Mouse (Mus musculus) heart, postnatal 0 days (tissue): ENCODE data around the gene Akt2.

Experiments used
- CTCF ChIP-seq: IDR thresholded peaks from 2 replicates; pipeline ENCODE4 v1.5.1; 2016; ENCODE audit warnings: antibody characterized with exemption, control low read depth, low read depth
- EP300 ChIP-seq: IDR thresholded peaks from 2 replicates; pipeline ENCODE4 v1.6.1; 2016; ENCODE audit warnings: antibody characterized with exemption, low read depth

- TF ChIP-seq CTCF (no peak), EP300 (no peak)
Measured at GRCm38 (mm10) chr7:27656600-27656999, 65.2 kb downstream of the Akt2 start.
